Mouse (Mus musculus) right cerebral cortex, adult 18-20 months (tissue): ENCODE results near the gene Plb1.

Experiments used
- DNase-seq: peaks from one replicate; pipeline ENCODE4 v3.0.0; 2022; ENCODE audit warnings: mixed read lengths

Gene Plb1

DNA sequence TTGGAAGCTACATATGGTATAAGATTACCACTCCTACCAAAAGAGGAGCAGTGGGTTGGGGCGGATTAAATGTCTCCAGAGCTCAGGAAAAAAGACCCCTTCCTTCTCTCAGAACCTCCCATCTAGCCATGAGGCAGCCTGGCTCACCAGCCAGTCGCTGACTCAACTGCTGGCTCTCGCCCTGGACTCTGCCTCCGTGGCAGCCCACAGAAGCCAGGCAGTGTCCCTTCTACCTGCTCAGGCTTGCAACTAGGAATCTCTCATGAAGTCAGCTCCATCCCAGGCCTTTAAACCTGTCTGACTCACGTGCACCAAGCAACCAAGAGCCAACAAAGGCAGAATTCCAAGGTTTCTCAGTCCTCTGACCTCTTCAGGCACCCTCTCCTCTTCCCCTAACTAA, 103.6 kb downstream of the Plb1 start:
- DNase-seq = peak; percentile 46

DNA sequence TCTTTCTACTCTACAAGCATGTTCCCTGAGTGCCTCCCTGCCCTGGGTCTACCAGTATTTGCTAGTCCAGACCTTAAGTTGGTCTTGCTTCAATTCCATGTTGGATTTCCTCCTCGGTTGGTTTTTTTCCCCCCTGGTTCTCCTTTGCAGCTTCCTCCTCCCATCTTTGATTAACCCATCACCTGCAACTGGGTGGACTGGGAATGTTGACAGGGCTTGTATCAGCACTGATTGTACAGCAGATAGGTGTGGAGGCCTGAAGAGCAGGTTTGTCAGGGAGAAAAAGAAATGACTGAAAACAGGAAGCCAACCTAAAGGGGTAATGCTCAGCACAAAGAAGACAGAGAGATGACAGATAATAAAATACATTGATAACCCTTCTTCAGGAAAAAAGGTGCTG, 104.8 kb downstream of the Plb1 start:
- no peak for DNase-seq

DNA sequence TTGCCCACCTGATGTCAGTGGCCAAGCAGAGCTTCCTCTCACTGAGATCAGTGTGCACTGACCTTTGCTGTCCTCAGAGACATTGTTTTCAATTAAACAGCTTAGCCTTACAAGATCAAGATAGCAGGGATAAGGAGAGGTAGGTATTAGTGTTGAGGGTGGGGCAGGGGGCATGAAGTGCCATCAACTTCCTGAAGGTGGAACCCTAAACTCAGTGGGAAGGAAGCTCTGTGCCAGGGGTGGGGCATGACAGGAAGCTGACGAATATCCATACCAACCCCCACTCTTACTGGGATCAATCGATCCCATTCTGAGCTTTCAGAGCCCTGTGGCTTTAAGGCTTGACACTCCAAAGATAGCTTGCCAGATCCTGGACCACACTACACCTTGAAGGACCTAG, 105.8 kb downstream of the Plb1 start:
- no peak for DNase-seq

DNA sequence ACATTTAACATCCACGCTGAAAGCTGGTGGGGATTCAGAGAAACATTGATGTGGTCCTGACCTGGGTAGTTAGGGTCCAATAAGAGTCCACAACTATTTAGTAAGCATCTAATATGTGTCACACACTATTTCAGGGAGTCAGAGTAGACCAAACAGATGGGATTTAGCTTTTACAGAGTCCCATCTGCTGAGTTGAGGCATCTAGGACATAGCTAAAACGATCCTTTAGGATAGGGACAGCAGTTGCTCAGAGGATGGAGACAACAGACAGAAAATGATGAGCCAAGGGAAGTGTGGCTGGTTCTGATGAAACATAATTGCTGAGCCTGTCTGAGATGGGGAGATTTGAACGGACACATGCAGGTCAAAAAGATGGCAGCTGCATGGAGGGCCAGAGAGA, 106.3 kb downstream of the Plb1 start:
- no peak for DNase-seq

DNA sequence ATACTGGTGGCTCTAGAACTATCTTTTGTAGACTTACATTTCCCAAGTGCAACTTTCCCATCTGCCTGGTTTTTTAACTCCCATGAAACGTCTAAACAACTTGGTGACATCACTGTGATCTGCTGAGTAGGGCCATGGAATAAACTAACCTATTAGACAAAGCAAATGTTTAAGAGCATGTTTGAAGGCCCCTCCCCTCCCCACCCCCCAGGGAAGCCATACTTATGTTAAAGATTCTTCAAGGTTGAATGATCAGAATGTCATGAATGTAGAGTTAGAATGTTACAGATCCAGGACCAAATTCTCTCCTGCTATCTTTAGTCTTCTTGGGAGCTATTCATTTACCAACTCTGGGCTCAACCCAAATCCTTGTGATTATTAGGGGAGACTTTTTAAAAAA, 107.7 kb downstream of the Plb1 start:
- DNase-seq = no peak

DNA sequence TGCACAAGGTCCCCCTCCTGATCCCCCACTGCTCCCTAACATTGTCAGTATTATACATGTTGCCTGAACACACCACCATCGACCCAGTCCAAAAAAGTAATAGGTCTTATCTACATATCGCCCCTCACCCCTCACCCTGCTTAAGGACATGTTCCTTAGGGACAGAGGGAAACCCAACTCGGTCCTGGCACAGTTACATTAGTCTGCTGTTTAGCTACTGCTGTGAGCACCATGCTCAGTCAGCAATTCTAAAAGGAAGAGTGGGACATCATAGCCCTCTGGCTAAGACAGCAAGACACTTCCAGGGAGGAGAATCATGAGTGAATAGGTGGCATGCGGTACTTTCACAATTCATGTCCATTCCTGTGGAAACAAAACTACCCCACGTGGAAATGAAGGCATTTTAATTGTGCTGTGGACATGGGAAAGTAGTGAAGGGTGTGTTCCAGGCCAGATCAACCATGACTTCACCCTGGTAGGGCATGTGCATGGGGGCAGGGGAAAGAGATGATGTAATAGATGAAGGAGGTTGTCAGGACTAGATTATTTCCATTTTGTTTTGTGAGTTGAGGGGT, 110.3 kb downstream of the Plb1 start:
- DNase-seq = no peak

DNA sequence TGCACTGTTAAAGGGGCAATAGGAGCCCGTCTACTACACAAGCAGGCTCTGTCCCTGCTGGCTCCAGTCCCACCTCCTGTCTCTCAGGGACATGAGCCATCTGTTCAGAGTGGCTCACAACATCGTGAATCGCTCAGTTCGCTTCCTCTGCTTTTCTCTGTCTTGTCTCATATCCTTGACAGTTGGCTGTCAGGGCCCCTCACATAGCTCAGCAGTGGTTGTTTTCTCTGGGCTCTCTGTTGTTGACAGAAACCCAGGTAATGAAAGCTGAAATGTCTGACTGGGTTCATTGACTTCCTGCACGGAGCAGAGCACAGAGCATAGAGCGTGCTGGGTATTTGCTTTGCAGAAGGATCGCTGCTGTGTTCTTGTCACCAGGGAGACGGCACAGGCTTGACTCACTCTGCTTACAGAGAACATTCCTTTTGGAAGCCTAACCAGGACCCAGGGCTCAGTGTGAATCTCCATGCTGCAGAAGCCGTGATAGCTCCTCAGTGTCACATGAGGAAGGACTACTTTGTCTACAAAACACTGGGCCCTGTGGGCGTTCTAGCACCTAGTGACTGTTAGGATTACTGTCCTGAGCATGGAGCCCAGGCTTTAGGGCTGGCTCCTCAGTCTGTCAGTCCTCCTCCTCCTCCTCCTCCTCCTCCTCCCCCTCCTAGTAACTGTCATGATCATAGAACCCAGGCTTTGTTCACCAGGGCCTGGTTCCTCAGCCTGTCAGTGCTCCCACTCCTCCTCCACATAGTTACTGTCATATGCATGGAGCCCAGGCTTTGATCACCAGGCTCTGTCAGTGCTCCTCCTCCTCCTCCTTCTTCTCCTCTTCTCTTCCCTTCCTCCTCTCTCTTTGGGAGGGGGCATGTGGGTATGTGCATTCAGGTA, 113.8 kb downstream of the Plb1 start:
- DNase-seq = peak; percentile 84

DNA sequence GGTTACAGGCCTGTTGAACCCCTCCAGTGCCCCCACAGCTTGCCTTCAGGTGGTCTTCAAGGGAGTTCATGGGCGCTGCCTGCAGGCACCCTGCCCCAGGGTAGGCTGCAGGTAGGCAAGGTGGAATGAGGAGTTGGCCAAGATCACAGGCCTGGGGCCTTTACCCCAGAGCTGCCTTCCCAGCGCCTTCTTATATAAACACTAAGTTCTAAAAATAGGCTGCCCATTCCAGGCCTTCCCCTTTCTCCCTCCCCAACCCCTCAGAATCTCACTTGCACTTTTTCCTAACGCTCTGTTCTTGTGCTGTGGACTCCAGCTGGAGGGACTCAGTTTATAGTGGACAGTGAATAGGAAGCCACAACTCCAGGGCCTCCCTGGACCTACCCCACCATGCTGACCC, 117.2 kb downstream of the Plb1 start:
- DNase-seq = no peak

DNA sequence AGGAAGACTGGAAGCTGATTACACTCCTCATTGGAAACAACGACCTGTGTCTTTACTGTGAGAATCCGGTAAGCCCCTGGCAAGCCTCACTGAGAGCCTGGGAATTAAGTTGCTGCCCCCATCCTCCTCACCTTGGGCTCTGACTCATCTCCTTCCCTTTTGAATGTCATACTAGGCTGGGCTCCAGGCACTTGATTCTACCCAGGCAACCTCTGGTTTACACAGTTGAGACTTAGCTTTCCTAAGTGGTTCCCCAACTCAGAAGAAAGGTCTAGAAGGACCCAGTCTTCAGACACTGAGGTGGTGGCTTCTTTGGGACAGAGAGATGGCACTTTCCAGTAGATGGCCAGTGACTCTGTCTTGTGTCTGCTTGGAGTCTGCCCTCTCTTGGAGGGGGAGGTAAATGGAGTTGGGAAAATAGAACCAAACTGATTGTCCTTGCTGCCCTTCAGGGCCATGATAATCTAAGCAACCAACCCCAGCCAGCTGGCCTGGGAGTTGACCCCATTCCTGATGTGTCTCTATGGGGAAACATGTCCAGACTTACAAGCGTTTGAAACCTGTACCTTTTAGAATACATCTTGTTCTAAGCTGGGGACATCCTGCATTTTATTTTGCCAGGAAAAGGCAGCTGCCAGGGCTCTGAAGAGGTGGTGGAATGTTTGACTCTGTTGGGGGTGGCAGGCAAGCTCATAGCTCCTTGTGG, 118.2 kb downstream of the Plb1 start:
- no peak for DNase-seq

DNA sequence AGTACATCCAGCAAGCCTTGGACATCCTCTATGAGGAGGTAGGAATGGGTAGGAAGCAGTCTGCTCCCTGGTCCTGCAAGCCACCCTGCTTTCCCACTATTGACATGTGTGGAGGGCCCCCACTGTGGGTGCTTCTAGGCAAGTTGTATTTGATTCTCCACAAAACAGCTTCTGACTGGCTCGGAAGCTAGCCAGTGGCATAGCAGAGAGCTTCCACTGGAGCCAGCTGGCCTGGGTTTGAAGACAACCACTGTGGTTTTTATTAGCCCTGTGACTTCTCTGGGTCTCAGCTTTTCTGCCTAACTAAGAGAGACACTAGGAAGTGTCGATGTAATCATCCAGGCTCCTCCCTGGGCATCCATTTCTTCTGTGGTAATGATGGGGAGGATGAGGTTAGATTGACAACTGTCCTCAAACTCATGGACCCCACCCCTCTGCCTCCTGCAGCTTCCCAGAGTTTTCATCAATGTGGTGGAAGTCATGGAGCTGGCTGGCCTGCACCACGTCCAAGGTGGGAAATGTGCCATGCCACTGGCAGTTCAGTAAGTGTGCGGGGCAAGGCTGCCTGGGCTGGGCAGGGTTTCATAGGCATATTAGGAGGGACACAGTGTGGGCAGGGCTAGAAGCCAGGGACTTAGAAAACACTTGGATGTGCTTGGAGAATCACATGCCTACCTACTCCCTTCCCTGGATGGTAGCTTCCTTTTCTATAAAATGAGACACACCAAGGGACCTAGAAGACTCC, 119.4 kb downstream of the Plb1 start:
- no peak for DNase-seq

DNA sequence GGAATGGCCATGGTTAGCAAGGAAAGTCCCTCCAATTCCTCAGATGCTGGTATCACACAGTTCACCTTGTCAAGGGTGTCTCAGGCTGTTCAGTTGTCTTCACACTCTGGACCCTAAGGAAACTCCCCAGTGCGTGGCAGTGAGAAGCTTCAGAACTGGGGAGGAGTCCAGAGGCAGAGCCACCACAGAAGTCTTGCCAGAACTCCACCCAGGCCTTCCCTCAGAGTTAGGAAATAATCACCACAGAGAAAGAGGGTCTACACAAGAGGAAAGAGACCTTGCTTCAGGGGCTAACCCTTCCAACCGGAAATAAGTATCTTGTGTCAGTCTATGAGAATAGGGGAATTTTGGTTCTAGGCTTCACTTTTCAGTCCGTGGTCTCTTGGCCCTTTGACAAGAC, 120.3 kb downstream of the Plb1 start:
- DNase-seq = no peak

DNA sequence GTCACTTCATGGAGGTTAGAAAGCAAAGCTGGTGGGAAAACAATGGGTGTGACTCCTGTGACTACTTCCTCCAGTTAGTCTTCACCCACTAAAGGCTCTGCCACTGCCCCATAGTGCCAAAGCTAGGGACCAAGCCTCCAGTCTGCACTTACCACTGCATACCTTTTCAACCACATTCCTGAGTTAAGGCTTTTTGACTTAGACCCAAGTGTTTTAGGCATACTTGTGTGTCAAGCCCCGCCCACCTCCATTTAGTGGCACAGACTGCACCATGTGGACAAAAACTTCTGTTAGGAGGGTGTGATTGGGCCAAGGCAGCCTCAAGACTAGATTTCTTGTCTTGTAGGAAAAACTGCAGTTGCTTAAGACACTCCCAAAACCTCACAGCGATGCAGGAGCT, 120.8 kb downstream of the Plb1 start:
- no peak for DNase-seq

DNA sequence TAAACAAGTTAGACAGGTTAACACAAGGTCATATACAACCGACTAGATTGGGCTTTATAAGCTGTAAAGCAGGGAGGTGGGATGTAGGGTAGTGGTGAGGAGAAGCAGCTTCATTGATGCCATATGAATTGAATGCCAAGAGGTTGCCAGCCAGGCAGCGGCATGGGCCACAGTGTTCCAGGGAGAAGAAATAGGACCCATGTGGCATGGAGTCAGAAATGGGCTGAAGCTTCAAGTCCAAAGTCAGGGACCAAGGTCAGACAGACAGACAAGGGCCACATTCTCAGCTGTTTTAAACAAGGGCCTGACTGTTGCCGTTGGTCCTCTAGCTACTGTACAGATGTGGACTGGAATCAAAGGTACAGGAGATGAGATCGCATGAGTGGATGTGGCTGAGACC, 128.0 kb downstream of the Plb1 start:
- no peak for DNase-seq

DNA sequence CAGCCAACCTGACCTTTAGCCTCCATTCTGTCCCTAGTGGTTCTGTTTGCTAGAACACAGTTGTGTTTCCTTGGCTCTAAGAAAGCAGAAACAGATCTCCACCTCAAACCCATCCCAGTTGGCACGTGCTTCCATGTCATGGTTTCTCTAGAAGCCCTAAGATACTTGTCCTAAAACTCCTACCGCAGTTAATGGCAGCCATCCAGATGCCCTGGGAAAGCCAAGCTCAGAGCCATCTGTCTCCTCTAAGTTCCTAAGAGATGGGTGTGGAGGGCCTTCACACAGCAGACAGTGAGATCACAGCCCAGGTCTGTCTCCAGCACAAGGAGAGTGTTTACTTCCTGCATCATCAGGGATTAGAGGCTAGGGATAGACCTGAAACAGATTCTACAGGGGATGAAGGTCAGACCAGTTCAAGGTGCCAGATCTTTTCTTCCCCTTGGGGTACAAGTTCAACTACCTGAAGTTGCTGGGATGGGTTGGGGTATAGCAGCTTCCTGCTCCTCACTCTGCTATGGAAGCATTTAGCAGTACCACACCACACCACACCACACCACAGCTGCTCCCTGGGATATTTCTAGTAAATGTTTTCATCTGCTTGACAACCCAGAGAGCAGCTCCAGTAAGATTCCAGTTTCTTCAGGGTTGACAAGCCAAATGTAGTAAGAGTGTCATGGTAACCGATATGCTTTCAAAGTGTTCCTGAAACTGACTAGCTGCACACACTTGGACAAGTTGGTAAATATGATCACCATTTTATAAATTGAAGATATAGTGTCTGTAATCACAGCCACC, 129.1 kb downstream of the Plb1 start:
- no peak for DNase-seq

DNA sequence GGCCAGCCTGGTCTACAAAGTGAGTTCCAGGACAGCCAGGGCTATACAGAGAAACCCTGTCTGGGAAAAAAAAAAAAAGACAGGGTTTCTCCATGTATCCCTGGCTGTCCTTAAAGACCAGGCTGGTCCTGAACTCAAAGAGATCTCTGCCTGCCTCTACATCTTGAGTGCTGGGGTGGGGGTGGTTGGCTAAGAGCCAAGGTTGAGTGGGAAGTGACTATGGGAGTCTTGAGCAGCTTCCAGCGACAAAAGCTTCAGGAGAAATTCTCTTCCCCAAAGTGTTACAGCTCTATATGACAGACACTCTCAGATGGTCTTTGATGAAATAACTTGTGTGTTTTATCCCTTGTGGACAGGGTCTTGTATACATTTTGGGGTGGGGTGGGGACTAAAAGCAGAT, 136.9 kb downstream of the Plb1 start:
- DNase-seq = peak; percentile 54

DNA sequence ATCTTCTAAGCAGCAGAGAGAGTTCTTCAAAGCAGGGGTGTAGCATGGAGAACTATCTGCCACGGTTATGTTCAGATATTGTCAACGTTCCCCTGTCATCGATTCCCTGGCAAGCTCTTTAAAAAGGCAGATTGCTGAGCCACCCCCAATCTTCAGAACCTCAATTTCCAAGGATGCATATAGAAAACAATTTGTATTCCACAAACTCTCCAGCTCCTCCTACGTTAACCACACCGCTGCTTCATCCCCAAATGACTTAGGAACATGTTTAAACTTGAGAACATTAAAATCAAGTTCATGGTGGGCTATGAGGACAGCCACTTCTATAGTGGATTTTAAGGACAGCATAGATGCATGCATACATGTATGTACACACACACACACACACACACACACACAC, 138.7 kb downstream of the Plb1 start:
- DNase-seq = peak; percentile 34

DNA sequence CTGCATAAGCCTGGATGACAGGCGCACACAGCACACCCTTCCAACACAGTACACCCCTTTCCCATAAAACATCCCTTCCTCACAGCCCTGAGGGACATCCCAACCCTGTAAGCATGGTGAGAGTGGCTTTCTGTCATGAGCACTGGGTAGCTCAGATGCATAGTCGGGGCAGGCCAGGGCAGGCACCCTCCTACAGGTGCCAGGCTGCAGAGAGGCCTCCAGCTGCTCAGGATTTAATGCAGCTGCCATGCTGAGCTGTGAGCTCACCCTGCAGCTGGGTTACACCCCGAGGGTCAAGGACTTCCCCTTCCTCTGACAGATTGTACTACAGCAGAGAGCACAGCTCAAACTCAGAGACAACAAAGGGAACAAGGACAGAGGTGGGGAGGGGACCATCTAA, 146.0 kb downstream of the Plb1 start:
- no peak for DNase-seq

DNA sequence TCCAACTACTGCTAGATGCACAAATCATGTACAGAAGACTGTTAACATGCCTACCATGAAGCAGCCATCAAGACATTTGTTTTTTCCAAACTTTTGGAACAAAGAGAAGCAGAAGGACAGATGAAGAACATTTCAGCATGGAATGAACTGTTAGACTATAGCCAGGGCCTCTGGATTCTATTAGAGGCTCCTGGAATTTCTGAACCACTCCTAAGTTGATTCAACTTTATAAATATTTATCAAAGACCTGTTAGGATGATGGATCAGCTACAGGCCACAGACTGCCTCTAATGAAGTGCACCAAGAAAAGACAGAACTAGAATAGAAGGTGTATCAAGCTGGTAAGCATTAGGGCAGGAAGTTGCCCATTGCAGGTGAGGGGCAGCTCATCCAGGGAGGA, 156.1 kb downstream of the Plb1 start:
- no peak for DNase-seq

DNA sequence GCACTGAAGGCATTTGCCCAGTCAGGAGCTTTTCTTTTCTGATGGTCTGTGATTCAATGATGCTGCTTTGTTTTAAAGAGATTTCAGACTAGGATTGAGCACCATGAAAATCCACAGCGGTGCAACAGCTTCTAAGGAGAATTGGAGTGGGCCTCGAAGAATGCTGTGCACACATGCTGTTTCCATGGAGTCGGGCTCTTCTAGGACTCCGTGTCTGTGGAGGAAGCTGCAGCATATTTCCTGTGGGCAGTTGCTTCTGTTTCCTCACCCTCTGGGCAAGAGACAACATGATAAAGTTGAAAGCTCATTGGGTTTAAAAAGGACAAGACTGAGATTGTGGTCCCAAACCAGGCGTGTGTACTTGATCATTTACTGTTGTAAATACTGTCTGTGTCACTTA, 157.8 kb downstream of the Plb1 start:
- DNase-seq = peak; percentile 25

DNA sequence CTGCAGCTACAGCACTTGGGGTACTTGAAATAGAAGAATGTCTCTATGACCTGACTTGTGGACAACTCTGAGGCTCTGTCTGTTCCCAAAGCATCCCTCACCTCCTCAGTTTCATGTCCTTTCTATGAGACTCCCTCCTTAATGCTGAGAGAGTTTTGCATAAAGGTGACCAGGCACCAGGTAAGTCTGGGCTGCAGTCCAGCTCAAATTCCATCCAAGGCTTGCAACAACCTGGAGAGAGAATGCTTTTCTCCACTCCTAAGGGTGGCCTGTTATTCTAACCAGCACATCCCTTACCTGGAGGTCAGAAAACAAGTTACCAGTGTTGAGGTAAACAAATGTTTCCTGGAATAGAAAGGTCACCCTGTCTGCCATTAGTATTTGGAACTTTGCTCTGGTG, 159.8 kb downstream of the Plb1 start:
- DNase-seq = no peak

DNA sequence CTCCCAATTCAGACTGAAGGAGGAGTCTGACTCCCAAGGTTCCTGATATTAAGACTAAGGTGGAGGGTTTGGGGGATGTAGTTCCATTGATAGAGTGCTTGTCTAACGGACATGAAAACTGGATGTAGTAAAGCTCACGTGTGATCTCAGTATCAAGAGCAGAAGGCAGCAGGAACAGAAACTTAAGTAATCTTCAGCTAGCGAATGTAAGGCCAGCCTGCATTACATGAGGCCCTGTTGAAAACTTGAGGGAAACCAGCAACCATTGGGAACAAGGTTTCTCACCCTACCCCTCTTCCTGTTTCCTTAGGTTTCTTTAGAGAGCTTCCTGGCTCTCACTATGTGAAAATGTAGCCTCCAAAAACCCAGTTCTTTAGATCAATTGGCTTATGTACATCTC, 162.1 kb downstream of the Plb1 start:
- no peak for DNase-seq

DNA sequence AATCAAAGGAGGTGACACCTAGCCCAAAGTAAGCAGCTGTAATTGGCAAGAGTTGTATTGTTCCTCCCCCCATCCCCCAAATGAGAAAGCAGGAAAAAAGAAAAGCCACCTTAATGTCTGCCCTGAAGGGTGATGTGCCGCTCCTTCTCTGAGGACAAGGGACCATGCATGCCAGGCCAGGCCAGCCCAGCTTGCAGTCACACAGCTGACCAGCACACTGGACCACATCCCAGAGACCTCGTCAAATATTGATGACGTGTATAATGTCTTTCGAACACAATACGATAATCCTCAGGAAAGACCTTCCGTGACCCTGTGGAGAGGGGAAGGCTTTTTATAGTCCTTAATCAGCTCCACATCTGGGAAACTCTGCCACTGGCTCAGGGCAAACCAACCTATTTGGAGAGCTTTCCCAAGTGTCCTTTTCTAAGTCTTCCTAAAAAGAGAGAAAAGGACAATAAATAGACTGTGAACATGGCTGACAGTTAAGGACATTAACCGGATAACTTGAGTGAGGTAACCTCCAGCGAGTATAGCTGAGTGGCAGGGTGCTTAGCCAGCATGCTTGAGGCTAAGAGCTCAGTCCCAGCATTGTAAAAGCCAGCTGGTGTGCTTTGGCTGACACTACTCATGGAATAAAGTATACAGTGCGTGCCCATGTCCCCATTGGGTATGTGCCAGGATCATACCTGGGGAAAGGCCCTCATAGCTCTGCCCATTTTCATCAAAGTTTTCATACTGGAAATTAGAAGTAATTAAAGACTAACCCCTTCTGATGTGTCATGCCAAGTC, 162.8 kb downstream of the Plb1 start:
- no peak for DNase-seq
